Mouse (Mus musculus) olfactory bulb, adult 2 months (tissue): Measurements from ENCODE around the gene Zfp39. TPM values are rescaled to one million over a fixed set of nuclear protein-coding genes. Genes with fewer than 3 reads are reported as not detected.

Experiments
- H3K27ac ChIP-seq: fragments of 200-500 bp; 2 replicates; pipeline ENCODE4 v1.5.1; 2012; ENCODE audit warnings: low read depth, low read length; ENCODE audit not compliant: insufficient read depth
- H3K4me1 ChIP-seq: fragments of 200-500 bp; 2 replicates; pipeline ENCODE4 v1.6.1; 2012; ENCODE audit warnings: low read length; ENCODE audit not compliant: control insufficient read depth, insufficient read depth
- H3K4me3 ChIP-seq: fragments of 200-500 bp; 2 replicates; pipeline ENCODE4 v1.5.1; 2012; ENCODE audit warnings: mild to moderate bottlenecking, low read depth, low read length, moderate library complexity; ENCODE audit not compliant: insufficient read depth
- CTCF ChIP-seq: fragments of 200-500 bp; IDR thresholded peaks from 2 replicates; pipeline ENCODE4 v1.5.1; 2012; ENCODE audit warnings: low read depth, mild to moderate bottlenecking, low read length, moderate library complexity; ENCODE audit not compliant: insufficient read depth
- POLR2A ChIP-seq: fragments of 200-500 bp; IDR thresholded peaks from 2 replicates; pipeline ENCODE4 v1.6.1; 2012; ENCODE audit warnings: mild to moderate bottlenecking, low read depth, low read length, moderate library complexity; ENCODE audit not compliant: insufficient read depth
- WGBS: fragments of 180-500 bp; shearing (Covaris S2); methylation state at CpG from one replicate; pipeline ENCODE4 v1.1.7; 2018; 5-methylcytosine and 5-hydroxymethylcytosine counted together
- polyA plus RNA-seq: library from polyadenylated mRNA; stranded (reverse); fragments of >200 nt; gene quantifications from 2 replicates; pipeline ENCODE4 v1.2.4, GENCODE M21; 2012; ENCODE audit warnings: low replicate concordance; ENCODE audit not compliant: missing spikeins, insufficient read depth, insufficient read length

Zfp39 gene
- polyA plus RNA-seq, 1 experiment: not detected

DNA sequence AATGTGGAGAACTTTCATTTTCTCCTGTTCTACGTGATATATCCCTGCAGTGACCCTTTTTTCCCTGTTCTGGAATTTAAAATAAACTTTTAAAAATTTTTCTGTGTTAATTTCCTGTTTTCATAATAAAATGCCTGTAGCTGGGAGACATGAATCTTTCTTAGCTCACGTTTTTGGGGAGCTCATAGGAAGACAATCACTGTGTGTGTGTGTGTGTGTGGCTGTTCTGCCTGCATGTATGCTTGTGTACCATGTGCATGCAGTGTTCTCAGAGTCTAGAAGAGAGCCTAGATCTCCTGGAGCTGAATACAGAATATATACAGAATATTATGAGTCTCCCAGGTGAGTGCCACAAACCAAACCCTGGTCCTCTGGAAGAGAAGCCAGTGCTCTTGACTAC, 23.0 kb upstream of the Zfp39 start:
- 89% methylated on average over 2 of the region's 2 CpGs for WGBS
- TF ChIP-seq CTCF: no peak
- TF ChIP-seq POLR2A: no peak
- Histone ChIP-seq H3K4me1 (peaks cover 3% of the 10 kb centered on the region), H3K4me3 (no peak overlapping the region), H3K27ac (no peak overlapping the region)

DNA sequence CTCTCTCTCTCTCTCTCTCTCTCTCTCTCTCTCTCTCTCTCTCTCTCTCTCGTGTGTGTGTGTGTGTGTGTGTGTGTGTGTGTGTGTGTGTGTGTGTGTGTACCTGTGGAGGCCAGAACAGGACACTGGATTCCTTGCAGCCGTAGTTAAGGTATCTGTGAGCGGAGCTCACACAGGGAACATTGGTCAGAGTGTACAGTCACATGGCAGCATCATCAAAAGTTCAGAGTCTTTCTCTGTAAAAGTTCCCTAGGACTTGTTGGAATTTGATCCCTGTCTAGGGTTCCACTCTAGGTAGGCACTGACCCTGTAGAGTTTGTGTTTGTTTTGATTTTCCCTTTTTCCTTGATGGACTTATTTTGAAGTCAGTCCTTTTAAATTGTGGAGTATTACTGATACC, 22.6 kb upstream of the Zfp39 start:
- no peak overlapping the region for H3K4me3 ChIP-seq
- H3K4me1 ChIP-seq: peaks cover 3% of the 10 kb centered on the region
- TF ChIP-seq CTCF (no peak), POLR2A (no peak)
- 82% methylated on average over 2 of the region's 3 CpGs for WGBS
- no peak overlapping the region for H3K27ac ChIP-seq

DNA sequence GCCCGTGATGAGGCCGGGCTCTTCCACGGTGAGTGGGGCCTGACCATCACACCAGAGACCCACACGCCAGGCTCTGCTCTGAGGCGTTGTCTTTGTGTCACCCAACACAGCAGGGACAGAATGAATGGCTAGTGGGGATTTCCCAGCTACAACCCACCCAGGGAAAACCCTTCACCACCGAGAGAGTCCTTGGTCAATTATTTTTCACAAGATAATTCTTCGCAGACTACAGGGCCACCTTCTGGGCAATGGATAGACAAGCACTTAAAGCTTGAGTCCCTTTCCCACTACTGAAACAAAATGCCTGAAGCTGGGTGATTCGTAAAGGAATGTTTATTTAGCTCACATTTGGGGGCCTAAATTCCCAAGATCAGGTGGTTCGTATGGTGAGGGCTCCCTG, 18.4 kb upstream of the Zfp39 start:
- TF ChIP-seq POLR2A (no peak), CTCF (no peak)
- Histone ChIP-seq H3K27ac (no peak overlapping the region), H3K4me3 (no peak overlapping the region), H3K4me1 (no peaks in the 10 kb centered on the region)
- 86% methylated on average over 9 of the region's 9 CpGs for WGBS

DNA sequence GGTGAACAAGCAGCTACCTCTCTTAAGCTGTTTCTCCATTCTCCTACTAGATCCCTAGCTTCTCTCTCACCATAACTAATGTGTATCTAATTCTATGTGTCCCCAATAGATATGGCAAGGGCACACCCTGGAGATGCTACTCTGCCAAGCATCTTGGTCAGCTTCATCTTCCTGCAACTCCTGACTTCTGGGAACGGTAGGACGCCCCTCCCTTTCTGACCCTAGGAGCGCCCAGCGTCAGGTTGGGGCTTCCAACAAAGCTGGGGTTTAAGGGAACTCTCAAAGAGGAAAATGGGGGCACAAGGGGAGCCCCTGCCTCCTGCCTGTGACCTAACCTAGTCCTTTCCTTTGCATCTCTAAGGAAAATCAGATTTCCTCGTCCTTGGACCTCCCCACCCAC, 14.7 kb upstream of the Zfp39 start:
- H3K4me1 ChIP-seq: peaks cover 12% of the 10 kb centered on the region
- whole genome bisulfite sequencing: 70% methylated on average over 5 of the region's 5 CpGs
- TF ChIP-seq CTCF (no peak), POLR2A (no peak)
- no peak overlapping the region for H3K27ac ChIP-seq
- no peak overlapping the region for H3K4me3 ChIP-seq

DNA sequence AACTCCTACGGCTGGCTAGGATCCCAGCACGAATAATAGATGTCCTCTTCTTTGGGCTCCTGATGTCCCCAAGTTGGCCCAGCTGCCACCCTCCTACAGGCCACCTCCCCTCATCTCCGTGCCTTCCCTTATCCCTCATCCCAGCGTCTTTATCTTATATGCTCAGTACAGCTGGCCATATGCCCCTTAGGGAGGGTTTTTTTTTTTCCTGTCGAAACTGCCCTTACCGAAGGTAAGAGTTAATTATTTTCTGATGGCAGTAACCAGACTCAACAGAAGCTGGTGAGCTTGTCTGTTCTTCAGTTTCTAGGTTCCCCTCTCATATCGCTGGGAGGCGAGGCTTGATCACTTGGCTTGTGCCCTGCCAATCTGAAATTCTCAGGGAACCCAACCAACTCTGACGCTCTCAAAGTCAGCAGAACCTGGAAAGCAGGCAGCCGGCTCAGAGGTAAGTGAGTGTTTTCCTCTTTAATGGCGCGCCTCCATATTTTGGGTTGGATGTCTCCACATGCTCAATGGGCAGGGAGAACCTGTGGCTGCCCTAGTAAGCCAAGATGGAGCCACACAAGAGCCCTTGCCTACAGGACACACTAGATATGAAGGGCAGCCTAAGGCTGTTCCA, 13.8 kb upstream of the Zfp39 start, which contains the start of gene Btnl10:
Gene Btnl10 (plus strand): TSS at position 164 of the 622 bp plus-strand sequence.
- Histone ChIP-seq H3K4me3 (no peak within 1 kb of the TSS), H3K27ac (no peak within 1 kb of the TSS), H3K4me1 (peaks cover 12% of the 10 kb centered on the region)
- TF ChIP-seq POLR2A (no peak), CTCF (no peak)
- 86% methylated on average over 12 of the region's 12 CpGs for WGBS

DNA sequence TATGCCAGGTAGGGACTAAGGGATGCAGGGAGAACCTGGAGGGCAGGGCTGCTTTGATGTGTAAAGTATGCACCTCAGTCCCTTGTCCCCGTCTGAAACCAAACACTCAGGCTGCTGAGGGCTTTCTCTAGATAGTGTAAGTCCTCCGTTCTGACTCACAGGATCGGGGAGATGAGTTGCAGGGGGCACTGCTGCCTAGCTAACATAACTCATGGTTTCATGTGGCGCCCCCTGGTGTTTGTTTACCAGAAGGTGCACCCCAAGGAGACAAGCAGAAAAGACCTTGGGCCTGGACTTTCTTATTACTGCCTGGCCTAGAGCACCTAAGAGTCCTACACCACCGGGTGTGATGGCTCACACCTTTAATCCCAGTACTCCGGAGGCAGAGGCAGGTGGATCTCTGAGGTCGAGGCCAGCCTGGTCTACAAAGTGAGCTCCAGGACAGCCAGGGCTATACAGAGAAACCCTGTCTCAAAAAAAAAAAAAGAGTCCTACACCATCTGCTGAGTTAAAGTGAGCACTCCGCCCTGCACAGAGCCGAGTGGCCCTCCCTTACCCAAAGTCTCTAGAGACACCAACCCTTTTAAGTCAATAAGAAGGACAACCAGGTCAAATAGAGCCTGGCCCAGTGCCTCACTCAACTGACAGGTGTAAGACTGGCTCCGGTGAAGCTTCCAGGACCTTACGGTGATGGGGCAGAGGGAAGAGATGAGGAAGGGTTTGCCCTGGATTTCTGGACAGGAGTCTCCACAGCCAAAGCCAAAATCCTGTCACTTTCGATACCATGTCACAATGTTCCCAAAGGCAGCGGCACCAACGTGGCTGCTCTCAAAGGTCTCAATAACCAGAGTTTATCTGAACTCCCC, 13.1 kb upstream of the Zfp39 start:
- WGBS: 54% methylated on average over 14 of the region's 14 CpGs
- Histone ChIP-seq H3K4me3 (no peak overlapping the region), H3K27ac (no peak overlapping the region), H3K4me1 (peaks cover 12% of the 10 kb centered on the region)
- no peak for TF ChIP-seq POLR2A
- peak; percentile 41; the same call in 1 of the 2 replicates for TF ChIP-seq CTCF

DNA sequence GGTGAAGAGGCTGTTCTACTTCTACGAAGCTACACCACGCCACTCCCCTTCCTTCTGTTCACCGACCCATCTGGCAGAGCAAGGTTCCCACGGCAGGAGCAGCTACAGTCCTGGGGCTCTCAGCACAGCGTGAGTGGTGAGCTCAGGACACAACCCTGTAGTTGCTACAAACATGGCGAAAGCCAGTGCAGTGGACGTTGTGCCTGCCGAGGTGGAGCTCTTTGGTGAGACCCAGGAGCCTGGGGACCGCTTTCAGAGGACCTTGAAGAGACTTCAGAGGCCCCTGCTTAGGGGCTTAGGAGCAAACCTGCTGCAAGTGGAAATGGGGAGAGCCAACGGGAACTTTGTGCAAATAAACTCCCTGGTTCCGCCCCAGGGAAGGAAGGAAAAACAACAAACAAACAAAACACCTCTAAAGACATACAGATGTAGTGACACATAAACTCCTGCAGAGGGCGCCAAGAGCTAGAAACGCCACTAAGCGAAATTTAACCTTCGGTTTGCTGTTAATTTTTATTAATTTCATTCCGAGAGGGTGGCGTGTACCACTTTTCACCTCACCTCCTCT, 10.5 kb upstream of the Zfp39 start:
- no peak overlapping the region for H3K27ac ChIP-seq
- peak; percentile 33; the same call in 1 of the 2 replicates for TF ChIP-seq CTCF
- TF ChIP-seq POLR2A: no peak

DNA sequence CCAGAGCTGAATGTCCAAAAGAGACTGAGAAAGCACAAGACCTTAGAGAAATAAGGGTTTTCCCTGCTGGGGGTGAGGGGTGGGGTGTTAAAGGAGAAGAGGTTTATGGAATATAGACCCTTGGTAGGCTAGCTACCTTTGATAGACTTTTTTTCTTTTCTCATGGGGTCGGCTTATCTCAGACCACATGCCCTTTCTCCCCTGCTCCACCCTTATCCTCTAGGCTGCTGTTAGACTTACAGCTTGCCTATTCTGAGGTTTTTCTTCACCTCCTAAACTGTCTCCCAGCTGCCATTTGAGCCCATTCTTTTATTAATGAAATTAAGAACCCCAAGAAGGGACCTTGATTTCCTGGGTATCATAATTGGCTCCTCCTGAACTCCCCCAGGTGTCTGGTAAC, 9.8 kb upstream of the Zfp39 start:
- Histone ChIP-seq H3K4me1 (peaks cover 12% of the 10 kb centered on the region), H3K27ac (no peak overlapping the region), H3K4me3 (no peak overlapping the region)
- no peak for TF ChIP-seq CTCF
- TF ChIP-seq POLR2A: no peak
- 93% methylated on average over 1 of the region's 1 CpGs for WGBS

More for the DNA sequence above, 10.5 kb upstream of the Zfp39 start:
- Histone ChIP-seq H3K4me3 (peak overlapping the region; percentile 41), H3K4me1 (peaks cover 12% of the 10 kb centered on the region)
- 11% methylated on average over 17 of the region's 17 CpGs for WGBS

DNA sequence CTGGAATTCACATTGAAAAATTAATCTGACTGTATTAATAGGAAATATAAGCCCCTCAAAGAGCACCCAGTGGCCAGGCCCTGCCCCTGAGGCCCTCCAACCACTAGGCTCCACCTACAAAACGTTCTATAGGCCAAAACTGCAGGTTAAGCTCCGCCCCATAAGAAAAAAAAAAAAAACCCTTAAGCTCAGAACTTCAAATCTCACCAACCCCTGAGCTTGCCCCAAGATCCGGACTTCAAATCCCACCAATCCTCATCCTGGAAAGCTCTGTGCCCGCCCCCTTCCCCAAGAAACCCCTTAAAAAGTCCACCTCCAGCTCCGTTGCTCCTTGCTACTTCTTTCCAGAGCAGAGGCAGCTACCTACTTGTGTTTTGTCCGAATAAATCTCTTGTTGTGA, 813 bp upstream of the Zfp39 start:
- Histone ChIP-seq H3K27ac (no peak overlapping the region), H3K4me1 (peaks cover 7% of the 10 kb centered on the region), H3K4me3 (no peak overlapping the region)
- TF ChIP-seq CTCF: no peak
- TF ChIP-seq POLR2A: no peak
- WGBS: 45% methylated on average over 6 of the region's 6 CpGs
